Mouse (Mus musculus) E14TG2a.4 (cell line): ENCODE data around the gene Slfn14.

ENCODE experiments used
- CTCF ChIP-seq: conservative IDR thresholded peaks from 2 replicates; pipeline ENCODE4 v1.5.1; 2014; ENCODE audit warnings: low read length
- NANOG ChIP-seq: IDR thresholded peaks from 2 replicates; pipeline ENCODE4 v1.6.1; 2014; ENCODE audit warnings: borderline replicate concordance, low read length, mixed read lengths
- POU5F1 ChIP-seq: IDR thresholded peaks from 2 replicates; pipeline ENCODE4 v1.6.1; 2014; ENCODE audit warnings: low read length, borderline replicate concordance

GRCm38 (mm10) chr11:83271951-83272843 lies 14.3 kb downstream of the Slfn14 start:
- no peak for TF ChIP-seq NANOG
- TF ChIP-seq CTCF: peak; percentile 19; the same call in 1 of the 2 replicates
- no peak for TF ChIP-seq POU5F1
